27 mouse cellular contexts compared by ENCODE assay signal in genomic region chr10:83380501-83380900, GRCm38 (mm10). TPM values are rescaled to one million over a fixed set of nuclear protein-coding genes. Genes with fewer than 3 reads are reported as not detected.
DNase-seq lines count a peak whose midpoint lies in the region; ATAC-seq and TF ChIP-seq lines count a peak whose summit lies in the region.
"Had no signal": no experiment of that assay in that cellular context is flagged by ENCODE, and none has a peak within 500 bp of the region (broad histone marks: within the 10 kb centered on the region; RNA-seq: fewer than 3 reads in every experiment).

No protein-coding gene starts in this region.

- peak; percentile 2 for DNase-seq in forebrain, embryonic 10.5 days (ENCODE audit: extremely low spot score, low spot score)
- no peak for DNase-seq in forebrain, embryonic 14.5 days (ENCODE audit: low spot score)
- DNase-seq in heart, embryonic 10.5 days (ENCODE audit: low spot score), result peak; percentile 64
- DNase-seq in heart, adult 9 months (ENCODE audit: low spot score in 2 of 2), result no peak
- peak; percentile 2 for DNase-seq in liver, postnatal 0 days
- no peak for DNase-seq in liver
- DNase-seq in stomach, postnatal 0 days (ENCODE audit: low spot score), result peak; percentile 4
- DNase-seq in layer of hippocampus, postnatal 36 days, result no peak
- DNase-seq: adrenal gland, adult 2 months; adrenal gland, postnatal 10 days; adrenal gland, postnatal 25 days; B cell, adult 2 months; cerebellum, adult 11 months; cerebellum, adult 18-20 months; cerebellum, adult 8-10 months; cerebellum, adult 9-11 months; cerebellum, postnatal 14 days; cerebellum, postnatal 36 days had no signal

- H3K4me3 ChIP-seq in forebrain, embryonic 10.5 days, result no peak overlapping the region
- no peak overlapping the region for H3K4me3 ChIP-seq in forebrain, embryonic 14.5 days (ENCODE audit: low read depth, low read length)
- no peak overlapping the region for H3K4me3 ChIP-seq in heart, embryonic 10.5 days
- no peak overlapping the region for H3K4me3 ChIP-seq in liver, postnatal 0 days (ENCODE audit: low read depth, low read length)
- no peak overlapping the region for H3K4me3 ChIP-seq in stomach, postnatal 0 days (ENCODE audit: low read depth, low read length)
- H3K4me3 ChIP-seq: embryonic facial prominence, embryonic 13.5 days; embryonic facial prominence, embryonic 15.5 days; erythroblast, embryonic 14.5 days; forebrain, embryonic 13.5 days had no signal

- ATAC-seq in forebrain, embryonic 14.5 days, result no peak
- ATAC-seq in liver, postnatal 0 days, result no peak
- no peak for ATAC-seq in stomach, postnatal 0 days (ENCODE audit: low FRiP score, low TSS enrichment)
- ATAC-seq: CD4-positive, CD25-positive, alpha-beta regulatory T cell, adult 4 months; forebrain, embryonic 13.5 days; forebrain, embryonic 16.5 days had no signal

- no peaks in the 10 kb centered on the region for H3K4me1 ChIP-seq in forebrain, embryonic 10.5 days
- no peaks in the 10 kb centered on the region for H3K4me1 ChIP-seq in forebrain, embryonic 14.5 days (ENCODE audit: control insufficient read depth, insufficient read depth, low read length)
- H3K4me1 ChIP-seq in heart, embryonic 10.5 days, result no peaks in the 10 kb centered on the region
- H3K4me1 ChIP-seq in liver, postnatal 0 days (ENCODE audit: insufficient read depth), result no peaks in the 10 kb centered on the region
- H3K4me1 ChIP-seq in stomach, postnatal 0 days (replicated peaks; ENCODE audit: control insufficient read depth, insufficient read depth), result no peaks in the 10 kb centered on the region
- H3K4me1 ChIP-seq: embryonic facial prominence, embryonic 13.5 days; embryonic facial prominence, embryonic 15.5 days; forebrain, embryonic 13.5 days had no signal

- no peak for TF ChIP-seq CTCF in liver, postnatal 0 days (IDR thresholded peaks at IDR 0.05; ENCODE audit: low read depth)
- no peak for TF ChIP-seq CTCF in stomach, postnatal 0 days (IDR thresholded peaks at IDR 0.05; ENCODE audit: low read depth)

- H3K27me3 ChIP-seq in forebrain, embryonic 10.5 days (ENCODE audit: poor library complexity, severe bottlenecking), result no peaks in the 10 kb centered on the region
- H3K27me3 ChIP-seq in forebrain, embryonic 14.5 days (replicated peaks; ENCODE audit: control insufficient read depth, insufficient read depth, low read length), result no peaks in the 10 kb centered on the region
- H3K27me3 ChIP-seq in heart, embryonic 10.5 days (ENCODE audit: insufficient read depth, poor library complexity, severe bottlenecking), result no peaks in the 10 kb centered on the region
- H3K27me3 ChIP-seq in liver, postnatal 0 days (ENCODE audit: insufficient read depth, low read length), result no peaks in the 10 kb centered on the region
- H3K27me3 ChIP-seq in stomach, postnatal 0 days (ENCODE audit: control insufficient read depth, insufficient read depth, low read length), result no peaks in the 10 kb centered on the region
- H3K27me3 ChIP-seq: CH12.LX; embryonic facial prominence, embryonic 13.5 days; embryonic facial prominence, embryonic 15.5 days; forebrain, embryonic 13.5 days had no signal

- H3K9ac ChIP-seq in forebrain, embryonic 14.5 days (ENCODE audit: low read length), result no peak overlapping the region
- H3K9ac ChIP-seq in liver, postnatal 0 days (replicated peaks), result no peak overlapping the region
- no peak overlapping the region for H3K9ac ChIP-seq in stomach, postnatal 0 days (ENCODE audit: low read length)
- H3K9ac ChIP-seq: embryonic facial prominence, embryonic 13.5 days; embryonic facial prominence, embryonic 15.5 days; forebrain, embryonic 13.5 days had no signal

- no peak overlapping the region for H3K4me2 ChIP-seq in forebrain, embryonic 14.5 days (ENCODE audit: low read length)
- H3K4me2 ChIP-seq in liver, postnatal 0 days (ENCODE audit: low read depth, low read length), result no peak overlapping the region
- no peak overlapping the region for H3K4me2 ChIP-seq in stomach, postnatal 0 days (replicated peaks; ENCODE audit: low read depth)
- H3K4me2 ChIP-seq: embryonic facial prominence, embryonic 13.5 days; embryonic facial prominence, embryonic 15.5 days; forebrain, embryonic 13.5 days had no signal

- H3K36me3 ChIP-seq in forebrain, embryonic 10.5 days (replicated peaks), result peaks cover 80% of the 10 kb centered on the region
- peaks cover 9% of the 10 kb centered on the region; the same call in 1 of the 2 replicates for H3K36me3 ChIP-seq in forebrain, embryonic 14.5 days (ENCODE audit: control insufficient read depth, insufficient read depth, low read length)
- peaks cover 40% of the 10 kb centered on the region for H3K36me3 ChIP-seq in heart, embryonic 10.5 days
- no peaks in the 10 kb centered on the region; the same call in 1 of the 2 replicates for H3K36me3 ChIP-seq in liver, postnatal 0 days (replicated peaks; ENCODE audit: insufficient read depth, low read length)
- no peaks in the 10 kb centered on the region for H3K36me3 ChIP-seq in stomach, postnatal 0 days (ENCODE audit: control insufficient read depth, insufficient read depth, low read length)
- H3K36me3 ChIP-seq: embryonic facial prominence, embryonic 15.5 days had no signal

- H3K9me3 ChIP-seq in forebrain, embryonic 10.5 days, result no peaks in the 10 kb centered on the region; the same call in 1 of the 2 replicates
- H3K9me3 ChIP-seq in forebrain, embryonic 14.5 days (replicated peaks; ENCODE audit: control insufficient read depth, low read length), result no peaks in the 10 kb centered on the region
- H3K9me3 ChIP-seq in heart, embryonic 10.5 days, result no peaks in the 10 kb centered on the region
- H3K9me3 ChIP-seq in liver, postnatal 0 days (ENCODE audit: low read length), result no peaks in the 10 kb centered on the region; the same call in 1 of the 2 replicates
- no peaks in the 10 kb centered on the region for H3K9me3 ChIP-seq in stomach, postnatal 0 days (ENCODE audit: control insufficient read depth, low read length)
- H3K9me3 ChIP-seq: embryonic facial prominence, embryonic 13.5 days; embryonic facial prominence, embryonic 15.5 days; forebrain, embryonic 13.5 days had no signal

- no peak for TF ChIP-seq EP300 in liver, postnatal 0 days (IDR thresholded peaks at IDR 0.05; ENCODE audit: low read depth)
- TF ChIP-seq EP300 in stomach, postnatal 0 days (optimal IDR thresholded peaks at IDR 0.05), result no peak

- no peak overlapping the region for H3K27ac ChIP-seq in forebrain, embryonic 10.5 days
- H3K27ac ChIP-seq in forebrain, embryonic 14.5 days (ENCODE audit: low read depth, low read length), result no peak overlapping the region
- H3K27ac ChIP-seq in heart, embryonic 10.5 days, result no peak overlapping the region
- H3K27ac ChIP-seq in liver, postnatal 0 days (ENCODE audit: low read depth), result no peak overlapping the region
- H3K27ac ChIP-seq in stomach, postnatal 0 days (replicated peaks), result no peak overlapping the region
- H3K27ac ChIP-seq: embryonic facial prominence, embryonic 13.5 days; embryonic facial prominence, embryonic 15.5 days; forebrain, embryonic 13.5 days had no signal

- 94% methylated on average over 2 of the region's 2 CpGs for WGBS in forebrain, embryonic 10.5 days
- WGBS in forebrain, embryonic 14.5 days, result 90% methylated on average over 2 of the region's 2 CpGs
- WGBS in heart, embryonic 10.5 days, result 89% methylated on average over 2 of the region's 2 CpGs
- 90% methylated on average over 2 of the region's 2 CpGs for WGBS in liver, postnatal 0 days (ENCODE audit: insufficient replicate concordance)
- WGBS in stomach, postnatal 0 days, result 91% methylated on average over 2 of the region's 2 CpGs

RNA-seq across cellular contexts. Expression of gene D10Wsu102e, which starts 20.5 kb away (rescaled TPM):
- polyA plus RNA-seq in forebrain, embryonic 10.5 days (2016; fragmentation: Nextera tagmentation; extraction: Ambion mirVana), result 1.4 and 1.5 TPM in 2 replicates
- polyA plus RNA-seq in forebrain, embryonic 14.5 days (2014; fragmentation: Nextera tagmentation; extraction: Ambion mirVana), result 0.74 and 0.89 TPM in 2 replicates
- 0.64 and 0.80 TPM in 2 replicates for polyA plus RNA-seq in heart, embryonic 10.5 days (2016; fragmentation: Nextera tagmentation; extraction: Ambion mirVana)
- 0.14 and 0.16 TPM in 2 replicates for polyA plus RNA-seq in liver, postnatal 0 days (2015; fragmentation: Nextera tagmentation; extraction: Ambion mirVana)
- 0.23 and 0.27 TPM in 2 replicates for polyA plus RNA-seq in stomach, postnatal 0 days (2015; fragmentation: Nextera tagmentation; extraction: Ambion mirVana)
- 1 to 10 TPM; 2.9 to 4.0 TPM for total RNA-seq in layer of hippocampus, postnatal 36 days (2021)

RNA-seq across cellular contexts. Expression of gene Slc41a2, which starts 42.8 kb away (rescaled TPM):
- 0.18 and 0.36 TPM in 2 replicates for polyA plus RNA-seq in forebrain, embryonic 10.5 days (2016; fragmentation: Nextera tagmentation; extraction: Ambion mirVana)
- 3.6 and 5.3 TPM in 2 replicates for polyA plus RNA-seq in forebrain, embryonic 14.5 days (2014; fragmentation: Nextera tagmentation; extraction: Ambion mirVana)
- 0.15 and 0.47 TPM in 2 replicates for polyA plus RNA-seq in heart, embryonic 10.5 days (2016; fragmentation: Nextera tagmentation; extraction: Ambion mirVana)
- 0.20 and 0.76 TPM in 2 replicates for polyA plus RNA-seq in liver, postnatal 0 days (2015; fragmentation: Nextera tagmentation; extraction: Ambion mirVana)
- 0.59 and 0.92 TPM in 2 replicates for polyA plus RNA-seq in stomach, postnatal 0 days (2015; fragmentation: Nextera tagmentation; extraction: Ambion mirVana)
- 10 to 100 TPM; 20.2 to 24.3 TPM for total RNA-seq in layer of hippocampus, postnatal 36 days (2021)
- total RNA-seq: common myeloid progenitor, adult 5-6 weeks; MEL had no signal
- polyA plus RNA-seq: erythroblast, embryonic 14.5 days had no signal

Comparison
In these comparisons a context has a peak if more than half of its experiments do, and no peak if none do; other contexts are left out.
1. DNase-seq: peak in forebrain, embryonic 10.5 days (single experiment), heart, embryonic 10.5 days (single experiment), liver, postnatal 0 days (single experiment) and stomach, postnatal 0 days (single experiment); none in forebrain, embryonic 14.5 days (single experiment), heart, adult 9 months (0 of 2), liver (single experiment) and layer of hippocampus, postnatal 36 days (0 of 2).